Mouse (Mus musculus) embryonic facial prominence, embryonic 14.5 days (tissue): Measurements from ENCODE around the gene Commd1. TPM values are rescaled to one million over a fixed set of nuclear protein-coding genes. Genes with fewer than 3 reads are reported as not detected.

Experiments
- ATAC-seq: fragments of 200-750 bp; cut with Nextera tagmentation; 2 replicates; pipeline ENCODE4 v1.8.0; 2017; ENCODE audit warnings: low read depth, moderate number of reproducible peaks, moderate TSS enrichment
- DNase-seq: peaks from one replicate; pipeline ENCODE4 v3.0.0-alpha.2; 2015; ENCODE audit warnings: low spot score
- H3K27ac ChIP-seq: fragments of 300-500 bp; sonication (generic); replicated peaks from 2 replicates; pipeline ENCODE4 v1.5.1; 2014; ENCODE audit warnings: low read depth, mild to moderate bottlenecking, low read length, moderate library complexity
- H3K27me3 ChIP-seq: fragments of 300-500 bp; sonication (generic); replicated peaks from 2 replicates; pipeline ENCODE4 v1.6.1; 2014; ENCODE audit warnings: low read length; ENCODE audit not compliant: control insufficient read depth, insufficient read depth
- H3K36me3 ChIP-seq: fragments of 300-500 bp; sonication (generic); 2 replicates; pipeline ENCODE4 v1.6.1; 2014; ENCODE audit warnings: low read length, mixed read lengths; ENCODE audit not compliant: control insufficient read depth, insufficient read depth
- H3K4me1 ChIP-seq: fragments of 300-500 bp; sonication (generic); 2 replicates; pipeline ENCODE4 v1.6.1; 2014; ENCODE audit warnings: antibody characterized with exemption, low read length; ENCODE audit not compliant: control insufficient read depth, insufficient read depth
- H3K4me2 ChIP-seq: fragments of 300-500 bp; sonication (generic); 2 replicates; pipeline ENCODE4 v1.6.1; 2014; ENCODE audit warnings: low read depth, mild to moderate bottlenecking, low read length, moderate library complexity, mixed read lengths
- H3K4me3 ChIP-seq: fragments of 300-500 bp; sonication (generic); 2 replicates; pipeline ENCODE4 v1.5.1; 2014; ENCODE audit warnings: low read depth, mild to moderate bottlenecking, low read length
- H3K9ac ChIP-seq: fragments of 300-500 bp; sonication (generic); 2 replicates; pipeline ENCODE4 v1.6.1; 2014; ENCODE audit warnings: low read depth, mild to moderate bottlenecking, low read length, moderate library complexity, mixed read lengths
- H3K9me3 ChIP-seq: fragments of 300-500 bp; sonication (generic); 2 replicates; pipeline ENCODE4 v1.6.1; 2016; ENCODE audit warnings: low read length; ENCODE audit not compliant: control insufficient read depth
- WGBS: fragments of 180-500 bp; shearing (Covaris S2); extraction: QIAGEN DNeasy Blood & Tissue Kit; methylation state at CpG from one replicate; pipeline ENCODE4 v1.1.7; 2014; 5-methylcytosine and 5-hydroxymethylcytosine counted together
- polyA plus RNA-seq: library from polyadenylated mRNA; unstranded; fragments of >200 nt; fragmentation: Nextera tagmentation; extraction: Ambion mirVana; gene quantifications from 2 replicates; pipeline ENCODE4 v1.2.1, GENCODE M21; 2014

Gene Commd1
- polyA plus RNA-seq, 1 experiment from 2014 or later: 376 TPM

DNA sequence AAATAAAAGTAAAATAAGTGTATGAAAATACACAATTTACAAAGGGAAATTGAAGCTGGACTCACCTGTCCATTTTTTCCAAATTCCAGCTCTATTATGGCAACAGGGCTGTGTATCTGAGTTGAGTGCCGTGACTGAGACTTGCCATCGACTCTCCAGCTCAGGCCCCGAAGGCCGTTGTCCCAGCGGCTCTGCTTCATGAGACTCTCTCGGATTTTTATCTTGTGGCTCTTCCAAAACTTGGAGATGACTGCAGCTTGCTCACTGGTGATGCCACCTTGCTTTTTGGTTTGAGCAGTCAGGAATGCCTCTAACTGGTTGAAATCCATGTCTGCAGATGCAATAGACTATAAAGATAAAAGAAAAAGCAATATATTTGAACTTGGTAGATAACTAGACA lies 25.8 kb downstream of the Commd1 start:
- Histone ChIP-seq H3K9ac (no peak overlapping the region), H3K4me1 (no peaks in the 10 kb centered on the region), H3K36me3 (peaks cover 5% of the 10 kb centered on the region; the same call in 1 of the 2 replicates), H3K4me3 (no peak overlapping the region), H3K4me2 (no peak overlapping the region), H3K27me3 (no peaks in the 10 kb centered on the region), H3K9me3 (no peaks in the 10 kb centered on the region), H3K27ac (no peak overlapping the region)
- no peak for DNase-seq
- no peak for ATAC-seq
- WGBS: 95% methylated on average over 6 of the region's 6 CpGs

DNA sequence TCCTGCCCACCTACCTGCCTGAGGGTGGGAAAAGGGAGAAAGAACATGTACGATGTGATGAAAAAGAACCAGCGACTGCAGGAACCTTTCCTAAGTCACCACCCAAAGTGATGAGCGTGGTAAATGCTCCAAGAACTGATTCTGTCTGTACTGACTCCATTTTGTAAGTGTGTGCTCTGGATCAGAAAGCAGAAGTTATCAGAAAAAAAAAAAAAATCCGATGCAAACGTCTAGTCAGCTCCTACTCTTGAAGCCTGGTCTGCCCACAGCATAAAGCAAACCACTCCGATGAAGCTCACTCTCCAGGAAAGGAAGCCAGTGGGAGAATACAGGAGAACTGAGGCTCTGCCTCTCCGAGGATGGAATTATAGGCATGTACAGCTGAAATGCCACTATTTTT lies 29.5 kb downstream of the Commd1 start:
- ATAC-seq: no peak
- Histone ChIP-seq H3K4me1 (no peaks in the 10 kb centered on the region), H3K36me3 (peaks cover 5% of the 10 kb centered on the region; the same call in 1 of the 2 replicates), H3K4me2 (no peak overlapping the region), H3K9ac (no peak overlapping the region), H3K9me3 (no peaks in the 10 kb centered on the region), H3K27ac (no peak overlapping the region), H3K27me3 (no peaks in the 10 kb centered on the region), H3K4me3 (no peak overlapping the region)
- no peak for DNase-seq
- 87% methylated on average over 7 of the region's 7 CpGs for WGBS

DNA sequence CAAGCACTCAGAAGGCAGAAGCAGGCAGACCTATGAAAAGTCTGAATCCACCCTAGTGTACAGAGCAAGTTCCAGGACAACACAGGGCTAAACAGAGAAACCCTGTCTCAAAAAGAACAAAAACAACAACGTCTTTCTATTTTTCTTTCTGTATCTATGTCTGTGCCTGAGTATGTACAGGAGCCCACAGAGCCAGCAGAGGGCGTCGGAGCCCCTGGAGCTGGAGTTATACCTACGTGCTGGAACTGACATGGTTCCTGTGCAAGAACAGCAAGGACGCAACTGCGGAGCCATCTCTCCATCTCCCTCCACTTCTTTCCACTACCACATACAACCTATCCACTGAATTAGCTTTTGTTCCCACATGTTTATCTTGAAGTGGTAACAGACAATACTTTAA lies 32.1 kb downstream of the Commd1 start:
- no peaks in the 10 kb centered on the region for H3K9me3 ChIP-seq
- H3K9ac ChIP-seq: no peak overlapping the region
- DNase-seq (no peak), ATAC-seq (no peak)
- H3K27ac ChIP-seq: no peak overlapping the region
- WGBS: 92% methylated on average over 6 of the region's 6 CpGs
- H3K4me2 ChIP-seq: no peak overlapping the region
- no peak overlapping the region for H3K4me3 ChIP-seq
- H3K36me3 ChIP-seq: no peaks in the 10 kb centered on the region
- H3K4me1 ChIP-seq: no peaks in the 10 kb centered on the region
- H3K27me3 ChIP-seq: no peaks in the 10 kb centered on the region

DNA sequence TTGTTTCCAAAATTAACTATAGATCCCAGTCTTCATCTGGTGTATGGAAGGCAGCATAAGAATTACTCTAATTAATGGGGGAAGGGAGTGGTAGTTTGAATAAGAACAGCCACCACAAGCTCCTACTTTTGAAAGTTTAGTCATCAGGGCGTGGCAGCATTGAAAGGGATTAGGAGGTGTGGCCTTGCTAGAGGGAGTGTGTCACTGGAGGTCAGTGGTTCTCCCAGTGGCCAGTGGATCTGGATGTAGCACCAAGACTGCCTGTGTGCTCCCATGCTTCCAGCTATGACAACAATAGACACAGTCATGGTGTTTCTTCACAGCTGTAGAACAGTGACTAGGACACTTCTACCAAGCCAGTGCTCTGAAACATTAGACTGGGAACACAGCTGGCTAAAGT lies 33.1 kb downstream of the Commd1 start:
- ATAC-seq (no peak), DNase-seq (no peak)
- no peak overlapping the region for H3K4me3 ChIP-seq
- 90% methylated on average over 1 of the region's 1 CpGs for WGBS
- no peak overlapping the region for H3K9ac ChIP-seq
- H3K36me3 ChIP-seq: no peaks in the 10 kb centered on the region
- no peak overlapping the region for H3K4me2 ChIP-seq
- H3K27me3 ChIP-seq: no peaks in the 10 kb centered on the region
- H3K9me3 ChIP-seq: no peaks in the 10 kb centered on the region
- H3K27ac ChIP-seq: no peak overlapping the region
- no peaks in the 10 kb centered on the region for H3K4me1 ChIP-seq

DNA sequence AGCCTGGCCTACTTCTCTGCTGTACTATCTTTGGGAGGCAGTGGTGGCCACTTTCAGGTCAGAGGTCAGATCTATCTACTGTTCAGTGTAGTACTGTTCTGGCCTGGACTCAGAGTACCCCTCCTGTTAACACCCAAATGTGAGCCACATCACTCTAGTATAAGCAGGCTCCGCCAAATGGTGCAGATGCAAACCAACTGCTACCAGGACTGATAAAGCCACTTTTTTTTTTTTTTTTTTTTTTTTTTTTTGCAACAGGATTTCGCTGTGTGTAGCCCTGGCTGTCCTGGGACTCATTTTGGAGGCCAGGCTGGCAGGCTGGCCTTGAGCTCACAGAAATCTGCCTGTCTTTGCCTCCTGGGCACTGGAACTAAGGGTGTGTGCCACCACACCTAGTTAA lies 43.2 kb downstream of the Commd1 start:
- ATAC-seq: no peak
- 84% methylated on average over 2 of the region's 2 CpGs for WGBS
- Histone ChIP-seq H3K4me3 (no peak overlapping the region), H3K9me3 (no peaks in the 10 kb centered on the region), H3K27me3 (no peaks in the 10 kb centered on the region), H3K4me2 (no peak overlapping the region), H3K4me1 (no peaks in the 10 kb centered on the region), H3K9ac (no peak overlapping the region), H3K27ac (no peak overlapping the region), H3K36me3 (no peaks in the 10 kb centered on the region)
- DNase-seq: no peak

DNA sequence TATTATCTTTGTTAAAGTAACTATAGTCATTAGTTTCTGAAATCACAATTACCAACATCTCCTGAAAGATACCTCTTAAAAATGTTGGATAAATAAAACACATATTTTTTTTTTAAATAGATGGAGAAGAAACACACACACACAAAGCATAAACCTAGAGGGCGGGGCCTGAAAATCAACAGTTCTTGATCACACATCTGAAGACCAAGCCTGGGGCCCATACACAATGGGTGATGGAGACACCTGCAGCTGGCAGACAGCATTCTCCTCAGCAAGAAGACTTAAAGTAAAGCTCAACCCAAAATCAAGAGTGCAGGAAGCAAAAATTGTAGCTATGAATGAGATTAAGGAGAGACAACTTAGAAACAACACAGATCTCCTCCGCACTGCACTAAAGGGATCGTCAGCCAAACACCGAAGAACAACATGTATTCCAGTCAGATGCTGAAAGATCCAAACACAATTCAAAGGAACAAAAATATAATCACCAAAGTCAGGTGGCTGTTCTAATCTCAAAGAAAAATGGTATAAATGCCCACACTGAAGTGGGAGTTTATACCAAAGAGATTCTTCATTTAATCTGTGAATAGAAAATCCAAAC lies 44.4 kb downstream of the Commd1 start:
- no peak for ATAC-seq
- 92% methylated on average over 4 of the region's 4 CpGs for WGBS
- no peak overlapping the region for H3K4me2 ChIP-seq

DNA sequence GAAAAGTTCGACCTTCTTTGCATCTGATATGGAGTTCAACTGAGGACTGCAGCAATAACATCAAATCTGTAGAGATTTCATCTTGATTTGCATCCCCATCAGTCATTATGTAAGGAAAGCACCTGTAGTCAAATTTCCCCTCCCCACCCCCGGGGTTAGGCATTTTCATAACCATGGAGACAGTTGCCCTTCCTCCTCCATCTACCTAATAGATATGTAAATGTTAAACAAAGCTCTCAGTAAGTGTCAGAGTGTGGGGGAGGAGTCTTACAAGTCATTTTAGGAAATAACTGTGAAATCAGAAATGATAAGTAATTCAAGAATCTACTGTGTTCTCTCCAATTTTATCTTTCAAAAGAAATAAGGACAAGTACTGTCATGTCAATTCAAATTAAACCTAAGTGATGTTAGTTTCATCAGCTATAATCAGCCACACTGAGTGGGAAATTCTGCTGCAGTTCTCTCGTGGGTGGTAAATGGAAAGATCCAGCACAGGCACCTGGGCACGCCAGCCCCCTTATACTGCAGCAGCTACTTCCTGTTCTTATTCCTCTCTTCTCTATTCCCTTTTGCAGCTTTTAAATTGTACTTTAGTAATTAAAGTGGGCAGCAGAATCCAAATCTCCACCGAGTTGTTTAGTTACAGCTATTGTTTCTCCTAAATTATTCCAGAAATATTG lies 45.6 kb downstream of the Commd1 start:
- Histone ChIP-seq H3K27ac (no peak overlapping the region), H3K27me3 (no peaks in the 10 kb centered on the region), H3K9ac (no peak overlapping the region), H3K4me3 (no peak overlapping the region), H3K9me3 (no peaks in the 10 kb centered on the region), H3K4me1 (no peaks in the 10 kb centered on the region), H3K4me2 (no peak overlapping the region), H3K36me3 (no peaks in the 10 kb centered on the region)
- DNase-seq (no peak), ATAC-seq (no peak)
- 58% methylated on average over 5 of the region's 5 CpGs for WGBS

More for the DNA sequence above, 44.4 kb downstream of the Commd1 start:
- Histone ChIP-seq H3K36me3 (no peaks in the 10 kb centered on the region), H3K27me3 (no peaks in the 10 kb centered on the region), H3K4me3 (no peak overlapping the region), H3K9me3 (no peaks in the 10 kb centered on the region), H3K27ac (no peak overlapping the region), H3K4me1 (no peaks in the 10 kb centered on the region), H3K9ac (no peak overlapping the region)
- no peak for DNase-seq

DNA sequence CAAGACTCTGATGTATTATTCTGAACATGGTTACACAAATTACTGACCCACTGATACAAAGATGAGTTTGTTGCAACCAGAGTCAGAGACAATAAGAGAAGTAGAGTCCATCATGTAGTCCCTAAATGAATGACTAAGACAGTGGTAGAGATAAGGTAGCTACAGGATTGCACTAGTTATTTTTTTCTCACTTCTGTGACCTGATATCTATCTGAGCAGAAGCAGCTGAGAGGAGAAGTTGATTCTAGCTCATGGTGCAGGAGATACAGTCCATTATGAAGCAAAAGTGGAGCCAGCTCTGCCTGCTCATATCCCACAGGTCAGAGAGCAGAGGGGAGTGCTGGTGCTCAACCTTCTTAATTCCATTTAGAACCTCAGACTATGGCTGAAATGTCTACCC lies 50.0 kb downstream of the Commd1 start:
- DNase-seq (no peak), ATAC-seq (no peak)
- H3K36me3 ChIP-seq: no peaks in the 10 kb centered on the region
- H3K9ac ChIP-seq: no peak overlapping the region
- H3K4me1 ChIP-seq: peaks cover 6% of the 10 kb centered on the region; the same call in 1 of the 2 replicates
- H3K27ac ChIP-seq: no peak overlapping the region
- H3K27me3 ChIP-seq: no peaks in the 10 kb centered on the region
- no peaks in the 10 kb centered on the region for H3K9me3 ChIP-seq
- no peak overlapping the region for H3K4me2 ChIP-seq
- H3K4me3 ChIP-seq: no peak overlapping the region

DNA sequence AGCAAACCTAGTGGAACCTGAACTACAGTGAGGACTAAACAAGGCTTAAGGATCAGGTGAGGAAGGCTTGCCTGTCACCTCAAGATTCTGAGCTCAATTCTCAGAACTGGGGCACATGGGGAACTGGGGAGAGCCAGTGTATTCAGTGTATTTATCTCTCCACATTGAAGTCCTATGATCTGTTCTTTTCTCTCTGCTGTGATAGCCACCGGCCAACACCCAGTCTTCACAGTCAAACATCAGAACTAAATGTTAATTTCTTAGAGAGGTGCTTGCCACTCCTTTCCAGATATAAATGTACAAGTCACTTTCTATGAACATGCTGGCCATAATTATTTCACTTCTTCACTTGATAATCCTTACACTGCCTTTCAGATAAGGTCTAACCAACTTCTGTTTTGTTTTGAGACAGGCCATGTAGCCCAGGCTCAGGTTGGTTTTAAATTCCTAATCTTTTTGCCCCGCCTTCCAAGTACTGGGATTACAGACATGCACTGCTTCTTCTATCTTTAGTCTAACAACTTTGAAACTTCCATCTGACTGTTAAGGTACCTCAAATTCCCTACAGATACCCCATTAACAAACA lies 50.8 kb downstream of the Commd1 start:
- DNase-seq: no peak
- 93% methylated on average over 2 of the region's 2 CpGs for WGBS
- H3K4me2 ChIP-seq: no peak overlapping the region
- no peak overlapping the region for H3K9ac ChIP-seq
- H3K27ac ChIP-seq: no peak overlapping the region
- H3K36me3 ChIP-seq: no peaks in the 10 kb centered on the region
- H3K9me3 ChIP-seq: no peaks in the 10 kb centered on the region
- H3K4me3 ChIP-seq: no peak overlapping the region
- no peaks in the 10 kb centered on the region for H3K27me3 ChIP-seq
- ATAC-seq: no peak
- H3K4me1 ChIP-seq: peaks cover 6% of the 10 kb centered on the region; the same call in 1 of the 2 replicates
